Mouse (Mus musculus): ENCODE measurements around the gene Tmem116. TPM values are rescaled to one million over a fixed set of nuclear protein-coding genes. Genes with fewer than 3 reads are reported as not detected.
A peak's percentile ranks its signal among the peaks of the same experiment; 100 is the strongest.

The Tmem116 gene
- 10 to 100 TPM; 12.6 to 15.1 (median 13.4) TPM for total RNA-seq (2022)

DNA sequence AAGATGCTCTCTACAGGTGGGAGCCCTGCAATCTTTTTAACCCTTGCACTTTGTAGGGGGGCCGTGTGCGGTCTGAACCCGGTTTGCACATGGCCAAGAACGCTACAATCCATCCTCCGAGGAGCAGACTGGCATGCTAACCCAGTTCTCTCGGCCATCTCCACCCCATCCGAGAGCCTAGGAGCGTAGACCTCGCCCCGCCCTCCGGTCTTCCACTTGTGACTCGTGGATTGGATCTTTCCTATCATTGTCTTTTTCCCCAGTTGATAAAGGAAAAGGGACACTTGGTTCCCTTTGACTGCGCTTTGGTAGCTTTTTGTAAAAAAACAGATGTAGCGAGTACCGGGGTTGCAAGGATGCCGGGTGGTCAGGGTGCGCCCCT, at the start of gene Tmem116:
Gene Tmem116 (plus strand): TSS at position 250 of the 382 bp plus-strand sequence.
- peak; percentile 35 for DNase-seq (ENCODE audit: low spot score)

DNA sequence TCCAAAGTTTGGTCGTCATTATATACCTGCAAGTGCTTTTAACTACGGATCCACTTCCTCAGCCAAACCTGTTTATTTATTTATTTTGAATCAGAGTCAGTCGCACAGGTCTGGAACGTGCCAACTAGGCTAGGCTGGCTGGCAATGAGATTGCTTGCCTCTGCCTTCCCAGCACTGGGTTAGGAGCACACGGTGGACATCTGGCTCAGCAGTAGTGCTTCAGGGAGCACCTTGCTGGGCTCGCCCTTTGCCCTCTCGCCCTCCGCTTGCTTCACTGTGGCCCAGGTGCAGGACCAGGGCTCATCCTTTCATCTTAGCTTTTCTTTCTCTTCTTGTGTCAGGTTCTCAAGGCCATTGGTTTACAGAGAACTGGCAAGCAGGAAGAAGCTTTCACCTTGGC, 43.8 kb upstream of the Tmem116 start:
- DNase-seq (ENCODE audit: low spot score): no peak

DNA sequence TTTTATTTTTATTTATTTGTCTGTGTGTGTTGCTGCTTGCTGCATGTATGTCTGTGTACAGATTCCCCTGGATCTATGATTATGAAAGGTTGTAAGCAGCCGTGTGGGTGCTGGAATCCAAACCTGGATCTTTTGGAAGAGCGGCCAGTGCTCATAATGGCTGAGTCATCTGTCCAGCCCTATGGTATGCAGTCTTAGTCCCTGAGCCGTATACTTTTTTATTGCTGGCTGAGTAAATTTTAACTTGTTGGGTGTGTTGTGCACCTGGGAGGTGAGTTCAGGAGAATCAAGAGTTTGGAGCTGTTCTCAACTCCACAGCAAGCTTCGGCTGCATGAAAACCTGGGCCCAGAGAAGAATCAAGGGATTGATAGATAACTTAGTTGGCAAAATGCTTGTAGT, 40.7 kb upstream of the Tmem116 start:
- no peak for DNase-seq (ENCODE audit: low spot score)

DNA sequence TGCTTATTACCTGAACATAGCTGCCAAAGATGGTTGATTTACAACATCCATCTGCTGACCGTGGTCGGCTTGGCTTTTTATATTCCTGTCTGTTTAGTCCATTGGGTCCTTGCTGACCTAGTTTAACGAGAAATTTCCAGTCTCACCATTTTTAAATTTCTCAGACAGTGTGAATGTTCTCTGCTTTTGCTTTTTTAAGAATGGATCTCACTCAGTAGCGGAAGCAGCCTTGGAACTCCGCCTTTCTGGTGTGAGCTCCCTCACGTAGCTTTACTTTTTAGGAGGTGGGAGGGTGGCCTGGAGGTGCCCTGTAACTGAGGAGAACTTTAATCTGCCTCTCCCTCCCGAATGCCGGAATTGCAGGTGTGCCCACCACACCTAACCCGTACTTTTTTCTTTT, 31.0 kb upstream of the Tmem116 start:
- no peak for DNase-seq (ENCODE audit: low spot score)

DNA sequence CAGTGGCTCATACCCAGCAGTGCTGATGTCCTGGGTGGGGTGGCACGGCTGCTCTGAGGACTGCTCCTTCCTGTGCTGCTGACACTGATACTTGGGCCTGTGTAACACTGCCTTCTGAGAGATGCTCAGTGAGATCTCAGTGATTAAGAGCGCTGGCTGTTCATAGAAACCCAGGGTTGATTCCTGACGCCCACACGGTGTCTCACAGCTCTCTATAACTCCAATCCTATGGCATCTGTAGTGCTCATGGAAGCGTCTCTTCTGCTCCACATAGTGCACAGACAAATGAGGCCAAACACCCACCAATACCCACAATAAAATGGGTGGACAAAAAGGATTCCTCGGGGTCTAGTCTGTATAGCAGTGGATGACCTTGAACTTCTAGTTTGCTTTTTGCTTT, 28.9 kb upstream of the Tmem116 start:
- DNase-seq (ENCODE audit: low spot score): no peak

DNA sequence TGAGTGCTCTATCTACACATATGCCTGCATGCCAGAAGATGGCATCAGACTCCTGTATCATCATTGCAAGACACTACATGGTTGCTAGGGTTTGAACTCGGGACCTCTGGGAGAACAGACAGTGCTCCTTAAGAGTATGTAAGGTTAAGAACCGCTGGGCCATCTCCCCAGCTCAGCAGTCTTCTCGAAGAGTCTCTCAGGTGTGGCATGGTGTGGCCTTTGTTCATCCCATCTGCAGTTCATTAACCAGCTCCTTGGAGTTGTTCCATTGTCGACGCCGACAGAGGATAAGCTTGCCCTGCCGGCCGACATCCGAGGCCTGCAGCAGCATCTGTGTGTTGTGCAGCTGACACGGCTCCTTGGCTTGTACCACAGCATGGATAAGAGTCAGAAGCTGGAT, 28.4 kb upstream of the Tmem116 start:
- no peak for DNase-seq (ENCODE audit: low spot score)

DNA sequence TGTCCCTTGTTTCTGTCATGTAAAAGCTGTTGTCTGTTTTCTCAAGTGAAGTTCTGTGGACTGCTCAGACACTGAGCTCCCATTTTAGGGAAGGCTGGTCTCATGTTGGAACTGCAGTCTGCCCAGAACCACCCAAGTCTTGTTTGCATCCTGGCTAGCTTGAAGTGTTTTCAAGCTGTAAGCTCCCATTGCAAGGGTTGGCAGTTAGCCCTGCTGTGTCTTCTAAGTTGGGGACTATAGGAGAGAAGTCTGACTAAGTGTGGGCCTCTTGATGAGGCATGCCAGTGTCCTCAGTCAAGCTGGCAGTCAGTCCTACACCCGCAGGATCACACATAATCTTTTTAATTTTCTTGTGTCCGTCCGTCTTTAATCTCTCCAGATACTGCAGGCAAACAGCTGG, 22.7 kb upstream of the Tmem116 start:
- no peak for DNase-seq (ENCODE audit: low spot score)

DNA sequence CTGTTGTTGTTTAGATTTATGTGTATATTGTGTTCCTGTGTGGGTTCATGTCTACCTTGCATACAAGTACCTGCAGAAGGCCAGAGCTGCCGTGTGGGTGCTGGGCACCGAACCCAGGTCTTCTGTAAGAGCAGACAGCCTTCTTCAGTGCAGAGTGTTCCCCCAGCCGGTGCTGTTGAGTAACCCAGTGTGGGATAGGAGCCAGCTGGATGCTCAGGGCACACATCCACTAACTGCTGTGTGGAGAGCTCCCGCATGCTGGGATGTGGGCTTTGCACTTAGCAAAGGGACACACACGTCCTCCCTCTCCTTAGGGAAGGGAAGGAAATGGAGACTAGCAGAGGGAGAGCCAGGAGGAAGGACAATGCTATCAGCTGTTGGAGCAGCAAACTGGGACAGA, 13.6 kb upstream of the Tmem116 start:
- DNase-seq (ENCODE audit: low spot score): no peak

DNA sequence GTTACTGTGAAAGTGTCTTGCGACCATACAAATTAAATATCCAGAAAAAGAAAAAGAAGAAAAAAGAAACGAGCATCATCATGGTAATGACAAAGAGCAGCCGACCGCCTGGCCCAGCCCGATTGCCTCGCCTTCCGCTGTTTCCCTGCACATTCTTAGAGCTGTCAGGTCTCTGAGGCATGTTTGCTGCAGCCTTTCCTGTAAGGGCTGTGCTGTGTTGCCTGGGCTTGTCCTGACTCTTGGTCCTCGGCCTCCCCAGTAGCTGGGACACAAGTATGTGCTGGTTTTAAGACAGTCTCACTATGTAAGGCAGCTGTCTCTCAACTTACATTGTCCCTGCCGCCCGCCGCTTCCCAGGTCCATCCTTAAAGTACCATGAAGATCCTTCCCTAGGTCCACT, 12.9 kb upstream of the Tmem116 start:
- no peak for DNase-seq (ENCODE audit: low spot score)

DNA sequence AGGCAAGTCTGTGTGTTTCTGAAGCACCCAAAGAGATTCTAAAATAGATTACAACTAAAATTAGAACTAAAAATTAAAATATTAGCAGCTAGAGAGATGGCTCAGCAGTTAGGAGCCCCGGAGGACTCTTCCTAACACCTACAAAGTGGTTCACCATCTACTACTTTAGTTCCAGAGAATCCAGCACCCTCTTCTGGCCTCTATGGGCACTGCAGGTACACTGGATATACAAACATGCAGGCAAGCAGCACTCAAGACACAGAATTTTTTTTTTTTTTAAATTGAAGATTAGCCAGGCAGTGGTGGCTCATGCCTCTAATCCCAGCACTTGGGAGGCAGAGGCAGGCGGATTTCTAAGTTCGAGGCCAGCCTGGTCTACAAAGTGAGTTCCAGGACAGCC, 8.1 kb upstream of the Tmem116 start:
- DNase-seq (ENCODE audit: low spot score): no peak

DNA sequence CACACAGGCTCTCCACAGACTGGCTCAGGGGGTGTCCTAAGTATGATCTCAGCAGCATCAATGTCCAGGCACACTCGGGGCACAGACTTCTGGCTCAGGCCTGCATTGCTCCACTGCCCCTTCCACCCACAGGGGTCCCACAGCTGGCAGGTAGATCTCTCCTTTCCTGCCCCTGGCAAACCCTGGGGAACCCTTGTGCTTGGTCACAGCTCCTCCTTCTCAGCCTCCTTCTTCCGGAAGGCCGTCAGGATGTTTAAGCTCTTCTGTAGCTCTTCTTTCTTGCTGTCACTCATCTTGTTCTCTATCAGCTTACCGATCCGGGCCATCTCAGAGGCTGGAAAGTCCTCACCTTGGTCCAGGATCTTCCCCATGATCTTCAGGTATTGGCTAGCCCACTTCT, 6.8 kb upstream of the Tmem116 start:
- DNase-seq (ENCODE audit: low spot score): no peak

DNA sequence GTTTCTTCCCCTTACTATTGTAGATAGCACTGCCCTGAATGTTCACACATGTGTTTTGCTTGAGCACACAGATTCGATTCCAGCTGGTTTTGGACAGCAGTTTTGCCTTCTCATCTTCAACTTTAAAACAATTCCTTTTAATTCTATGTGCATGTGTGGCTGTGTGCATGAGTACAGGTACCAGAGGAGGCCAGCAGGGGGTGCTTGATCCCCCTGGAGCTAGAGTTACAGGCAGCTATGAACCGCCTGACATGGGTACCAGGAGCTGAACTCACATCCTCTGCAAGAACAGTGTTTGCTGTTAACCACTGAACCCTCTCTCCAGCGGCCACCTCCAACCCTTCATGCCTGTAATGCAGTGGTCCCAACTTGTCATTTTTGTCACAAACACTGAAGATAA, 3.2 kb upstream of the Tmem116 start:
- no peak for DNase-seq (ENCODE audit: low spot score)

DNA sequence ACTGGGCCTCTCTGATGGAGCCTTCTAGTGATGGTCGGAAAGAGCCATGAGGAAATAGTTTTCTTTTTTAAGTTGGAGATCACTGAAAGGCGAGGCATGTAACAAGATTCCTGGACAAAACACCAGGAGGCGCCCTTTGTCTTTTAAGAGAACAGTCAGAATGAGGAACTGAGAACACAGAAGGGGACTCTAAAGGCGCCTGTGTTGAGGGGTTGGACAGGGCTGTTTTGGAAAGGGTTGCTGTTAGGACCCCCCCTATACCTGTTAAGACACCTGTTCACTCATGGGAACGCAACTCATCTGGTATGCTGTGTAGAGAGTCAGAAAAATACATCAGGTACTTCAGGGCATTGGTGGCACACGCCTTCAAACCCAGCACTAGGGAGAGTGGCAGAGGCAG, 1.7 kb upstream of the Tmem116 start:
- DNase-seq (ENCODE audit: low spot score): peak; percentile 59

DNA sequence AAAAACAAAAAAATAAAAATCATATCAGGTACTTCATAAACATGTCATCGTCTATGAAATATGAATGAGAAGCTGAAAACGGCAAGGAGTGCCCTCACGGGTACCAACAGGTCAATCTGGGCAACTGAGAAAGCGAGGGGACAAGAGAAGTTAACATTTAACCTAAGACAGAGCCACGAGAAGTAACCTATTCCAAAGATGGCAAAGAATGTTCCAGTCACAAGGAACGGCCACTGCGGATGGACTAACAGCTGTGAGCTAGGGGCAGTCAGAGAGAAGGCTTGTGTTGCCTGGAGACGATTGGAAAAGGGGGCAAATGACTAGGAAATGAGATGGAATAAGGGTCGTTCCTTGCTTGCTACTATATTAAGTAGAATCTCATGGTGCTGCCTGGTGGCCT, 1.2 kb upstream of the Tmem116 start:
- DNase-seq (ENCODE audit: low spot score): no peak

DNA sequence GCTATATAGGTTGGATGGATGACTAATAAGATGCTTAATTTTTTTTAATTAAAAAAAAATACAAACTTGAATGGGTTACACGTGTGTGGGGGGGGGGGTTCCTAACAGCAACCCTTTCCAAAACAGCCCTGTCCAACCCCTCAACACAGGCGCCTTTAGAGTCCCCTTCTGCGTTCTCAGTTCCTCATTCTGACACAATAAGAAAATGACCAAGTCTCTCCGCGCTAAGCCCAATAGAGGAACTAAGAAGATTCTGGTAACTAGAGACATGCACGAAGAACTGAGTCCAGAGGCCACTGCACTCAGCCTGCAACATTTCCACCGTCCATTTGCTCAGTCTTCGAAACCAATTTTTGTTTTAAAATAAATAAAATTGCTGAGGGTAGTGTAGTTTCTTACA, 490 bp upstream of the Tmem116 start:
- peak; percentile 20 for DNase-seq (ENCODE audit: low spot score)

DNA sequence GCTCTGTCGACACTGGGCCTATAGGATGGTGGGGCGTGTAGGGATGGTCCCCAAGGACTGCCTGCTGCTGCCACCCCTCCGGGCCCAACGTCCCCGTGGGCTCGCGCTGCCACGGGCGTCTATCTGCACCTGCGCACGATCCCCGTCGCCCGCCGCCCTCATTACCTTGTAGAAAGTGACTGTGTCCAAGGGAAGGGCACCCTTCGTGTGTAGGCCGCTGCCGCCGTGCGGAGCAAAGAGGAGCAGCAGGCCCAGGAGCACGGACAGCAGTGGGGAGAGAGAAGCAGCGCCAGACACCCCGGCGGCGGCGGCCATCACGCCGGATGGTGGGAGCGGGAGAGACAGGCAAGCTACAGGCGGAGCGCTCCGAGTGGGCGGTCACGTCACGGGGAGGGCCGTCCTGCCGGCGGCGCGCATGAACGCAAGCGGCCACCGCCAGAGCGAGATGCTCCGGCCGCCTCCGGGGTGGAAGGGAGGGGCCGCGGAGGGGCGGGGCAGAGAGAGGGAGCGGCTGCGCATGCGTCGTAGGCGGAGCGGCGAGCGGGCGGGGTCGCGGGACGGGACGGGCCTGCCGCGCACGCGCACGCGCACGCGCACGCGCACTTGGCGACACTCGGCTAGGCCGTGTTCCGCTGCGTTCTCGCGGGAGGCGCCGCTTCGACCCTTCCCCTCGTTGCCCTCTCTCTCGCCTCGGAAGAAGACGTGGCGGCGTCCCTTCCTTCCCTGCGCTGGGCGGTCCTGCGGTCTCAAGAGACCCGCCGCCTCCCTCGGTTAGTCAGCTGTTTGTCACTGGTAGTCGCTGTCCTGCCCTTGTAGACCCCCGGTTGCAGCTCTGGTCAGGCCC, 555 bp downstream of the Tmem116 start, which contains the start of gene Erp29:
Gene Erp29 (minus strand): TSS at position 481 of the 844 bp plus-strand sequence.
- peak; percentile 96 for DNase-seq (ENCODE audit: low spot score)

DNA sequence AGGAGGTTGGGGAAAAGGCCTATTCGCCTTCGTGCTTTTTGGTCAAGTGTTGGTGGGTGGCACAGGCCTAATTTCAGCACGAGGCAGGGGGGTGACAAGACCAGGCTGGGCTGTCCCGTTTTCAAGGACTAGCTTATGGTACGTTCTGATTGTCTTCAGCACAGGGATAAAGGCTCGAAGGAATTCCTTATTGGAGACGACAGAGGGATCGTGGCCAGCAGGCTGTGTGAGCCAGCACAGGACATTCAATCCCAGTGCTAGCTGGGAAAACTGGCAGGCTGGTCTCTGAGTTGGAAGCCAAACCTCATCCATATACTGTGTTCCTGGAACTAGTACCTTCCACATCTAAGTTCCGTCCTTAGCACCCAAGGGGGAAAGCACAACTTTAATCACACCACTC, 1.2 kb downstream of the Tmem116 start:
- peak; percentile 49 for DNase-seq (ENCODE audit: low spot score)

DNA sequence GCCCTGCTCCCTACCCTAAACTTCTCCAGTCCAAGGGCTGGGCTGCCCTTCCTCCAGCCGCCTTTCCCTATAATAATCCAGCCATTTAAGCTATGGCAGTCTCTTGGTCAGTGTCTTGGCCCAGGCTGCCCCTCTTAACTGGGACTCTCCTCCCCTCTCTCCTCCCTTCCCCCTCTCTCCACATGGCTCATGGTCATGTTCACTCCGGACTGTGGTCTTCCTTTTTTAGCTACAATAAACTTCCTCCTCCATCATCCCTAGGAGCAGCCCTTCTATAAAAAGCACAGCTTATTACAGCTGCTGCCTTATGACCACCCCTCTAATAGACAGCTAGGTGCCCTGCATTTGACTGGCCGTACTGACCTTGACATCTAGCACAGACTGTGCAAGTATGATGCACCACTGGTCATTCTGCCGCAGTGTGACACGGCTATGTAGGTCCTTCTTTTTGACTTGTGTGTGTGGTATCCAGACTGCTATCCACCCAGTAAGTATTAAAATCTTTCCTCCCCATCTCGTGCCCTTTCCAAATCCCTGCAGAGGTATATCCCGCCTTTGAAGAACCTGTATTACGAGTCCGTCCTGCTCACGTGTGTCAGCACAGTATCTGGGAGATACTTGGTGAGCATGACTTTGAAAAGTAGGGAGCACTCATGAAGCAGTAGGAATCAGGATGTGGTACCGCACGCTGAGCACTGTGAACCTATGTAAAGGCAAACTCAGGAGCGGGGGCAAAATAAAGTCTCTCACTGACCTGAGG, 2.2 kb downstream of the Tmem116 start:
- DNase-seq (ENCODE audit: low spot score): peak; percentile 31

DNA sequence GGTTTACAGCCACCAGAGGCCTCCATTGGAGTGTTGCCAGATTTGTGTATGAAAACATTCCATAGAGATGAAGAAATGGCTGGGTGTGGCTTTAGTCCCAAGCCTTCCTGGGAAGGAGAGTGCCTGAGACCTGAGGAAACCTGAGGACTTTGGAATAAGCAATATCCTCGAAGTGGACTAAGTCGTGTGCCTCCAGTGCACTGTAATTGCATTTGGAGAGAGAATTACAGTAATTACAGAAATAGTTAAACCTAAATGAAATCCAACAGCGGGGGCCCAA, 2.8 kb downstream of the Tmem116 start:
- DNase-seq (ENCODE audit: low spot score): no peak

DNA sequence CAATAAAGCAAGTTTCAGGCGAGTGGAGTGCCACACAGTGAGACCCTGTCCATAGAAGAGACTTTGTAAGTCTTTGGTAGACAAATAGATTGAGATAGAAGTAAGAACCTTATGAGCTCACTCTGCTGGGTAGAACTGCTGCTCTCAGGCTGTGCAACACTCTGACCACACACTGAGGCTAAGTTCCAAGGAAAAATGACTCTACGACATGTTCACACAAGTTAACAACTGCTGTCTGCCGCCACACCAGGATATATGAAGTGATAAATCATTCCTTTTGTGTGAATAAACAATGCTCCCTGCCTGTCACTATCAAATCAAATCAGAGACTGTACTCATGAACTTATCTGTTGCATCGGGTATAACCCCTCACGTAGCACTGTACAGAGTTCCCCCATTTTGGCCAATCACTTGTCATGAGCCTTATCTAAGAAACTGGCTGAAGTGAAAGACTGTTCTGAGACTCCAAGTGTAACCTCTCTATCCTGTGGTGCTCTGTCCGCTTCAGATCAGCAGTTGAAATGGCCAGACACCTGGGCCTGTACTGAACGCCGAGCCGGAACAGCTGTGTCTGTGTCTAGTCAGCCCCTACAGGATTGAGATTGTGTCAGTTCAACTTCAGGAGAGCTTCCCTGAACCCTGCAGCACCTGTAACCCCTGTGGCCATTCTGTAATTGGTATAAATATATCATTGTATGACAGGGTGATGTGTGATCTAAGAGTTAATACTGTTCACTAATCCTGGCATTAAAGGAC, 4.0 kb downstream of the Tmem116 start:
- DNase-seq (ENCODE audit: low spot score): no peak

DNA sequence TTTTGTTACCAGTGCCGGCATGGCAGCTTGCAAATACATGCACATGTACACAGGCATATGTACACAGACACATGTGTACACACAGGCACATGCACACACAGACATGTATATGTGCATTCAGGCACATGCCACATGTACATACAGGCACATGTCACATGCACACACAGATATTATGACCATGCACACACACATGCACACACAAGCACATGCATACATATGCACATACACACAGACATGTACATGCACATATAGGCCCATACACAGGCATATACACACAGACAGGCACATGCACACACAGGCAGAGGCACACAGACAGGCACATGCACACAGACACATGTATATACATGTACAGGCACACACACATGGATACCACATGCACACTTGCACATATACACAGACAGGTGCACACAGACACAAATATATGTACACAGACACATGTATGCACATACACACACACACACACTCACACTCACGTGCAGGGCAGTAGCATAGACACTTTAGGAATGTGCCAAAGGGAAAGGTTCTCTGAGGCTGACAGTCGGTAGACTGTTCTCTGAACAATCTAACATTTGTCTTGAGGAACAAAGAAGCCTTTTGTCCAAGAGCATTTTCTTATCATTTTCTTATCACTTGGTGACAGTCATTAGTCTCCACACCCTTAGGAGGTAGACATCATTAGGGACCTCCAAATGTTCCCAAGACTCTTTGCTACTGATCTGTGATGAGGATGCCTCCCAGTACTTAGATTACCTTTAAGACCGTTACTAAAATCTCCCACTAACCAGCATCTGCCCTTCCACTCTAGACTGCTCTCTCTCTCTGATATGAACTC, 9.9 kb downstream of the Tmem116 start:
- DNase-seq (ENCODE audit: low spot score): no peak

DNA sequence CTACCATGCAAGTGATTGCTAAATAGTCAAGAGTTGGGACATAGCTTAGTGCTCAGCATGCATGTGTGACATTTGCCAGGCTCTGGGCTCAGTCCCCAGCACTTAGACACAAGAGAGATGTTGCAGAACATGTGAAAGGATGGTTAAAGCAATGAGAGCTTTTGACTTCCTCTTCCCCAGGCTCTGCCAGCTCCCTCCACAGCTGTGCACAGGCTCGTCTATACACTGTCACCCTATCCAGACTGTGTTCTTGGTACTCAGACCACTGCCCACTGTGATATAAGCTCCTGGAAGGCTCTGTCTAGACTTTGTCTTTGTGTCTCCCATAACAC, 10.4 kb downstream of the Tmem116 start:
- DNase-seq (ENCODE audit: low spot score): no peak

All from heart, adult 8-10 months (tissue).